Mouse (Mus musculus) CH12.LX (cell line): ENCODE measurements around the gene Faap24. TPM values are rescaled to one million over a fixed set of nuclear protein-coding genes. Genes with fewer than 3 reads are reported as not detected.

ENCODE experiments used
- DNase-seq: peaks from one replicate; pipeline ENCODE4 v3.0.0-alpha.2; 2013; ENCODE audit errors: extremely low read depth
- H3K27ac ChIP-seq: 2 replicates; pipeline ENCODE4 v1.5.1; 2012; ENCODE audit warnings: low read depth, mild to moderate bottlenecking, control low read depth, moderate library complexity; ENCODE audit not compliant: insufficient read depth
- H3K27me3 ChIP-seq: replicated peaks from 2 replicates; pipeline ENCODE3; 2012; ENCODE audit warnings: inconsistent platforms
- H3K36me3 ChIP-seq, 2 experiments: replicated peaks in 1 of 2; 2 replicates each; pipeline versions ENCODE3 to v1.6.1; 2012; ENCODE audit warnings: inconsistent platforms in 1 of 2, low read length in 1 of 2, mild to moderate bottlenecking in 1 of 2, mixed read lengths in 1 of 2, moderate library complexity in 1 of 2; ENCODE audit not compliant: control insufficient read depth in 1 of 2, insufficient read depth in 1 of 2
- H3K4me1 ChIP-seq, 2 experiments: 2 replicates each; pipeline ENCODE4 v1.6.1; 2012; ENCODE audit warnings: inconsistent platforms in 1 of 2, moderate library complexity in 1 of 2; ENCODE audit not compliant: insufficient read depth in 2 of 2, control insufficient read depth in 1 of 2
- H3K4me2 ChIP-seq: 2 replicates; pipeline ENCODE4 v1.6.1; 2012; ENCODE audit warnings: low read depth, mild to moderate bottlenecking, control low read depth; ENCODE audit not compliant: poor library complexity, insufficient read depth, severe bottlenecking
- H3K4me3 ChIP-seq, 3 experiments: fragments of 150-350 bp in 1 of 3; sonication (generic) in 1 of 3; replicated peaks in 1 of 3; 2 replicates each; pipeline versions ENCODE3 to v1.5.1; 2011 to 2012; ENCODE audit warnings: low read depth in 2 of 3, low read length in 2 of 3, mild to moderate bottlenecking in 2 of 3, moderate library complexity in 2 of 3, control low read depth in 1 of 3, improper control_type of control experiment in 1 of 3, inconsistent platforms in 1 of 3, mixed read lengths in 1 of 3; ENCODE audit not compliant: poor library complexity in 1 of 3
- H3K79me2 ChIP-seq: replicated peaks from 2 replicates; pipeline ENCODE4 v1.6.1; 2012; ENCODE audit warnings: mild to moderate bottlenecking, moderate library complexity; ENCODE audit not compliant: control insufficient read depth, poor library complexity, insufficient read depth, severe bottlenecking; ENCODE audit errors: extremely low read depth
- H3K9ac ChIP-seq: 2 replicates; pipeline ENCODE4 v1.6.1; 2012; ENCODE audit warnings: low read depth, mild to moderate bottlenecking, control low read depth, moderate library complexity; ENCODE audit not compliant: insufficient read depth
- H3K9me3 ChIP-seq: replicated peaks from 2 replicates; pipeline ENCODE3; 2012; ENCODE audit warnings: low read length, inconsistent platforms, mixed read lengths
- CHD2 ChIP-seq: IDR thresholded peaks from 2 replicates; pipeline ENCODE4 v1.6.1; 2011; ENCODE audit warnings: low read length, improper control_type of control experiment
- HCFC1 ChIP-seq: IDR thresholded peaks from 2 replicates; pipeline ENCODE4 v1.6.1; 2012; ENCODE audit warnings: low read depth, mild to moderate bottlenecking, inconsistent platforms, low read length, improper control_type of control experiment
- IRF4 ChIP-seq: IDR thresholded peaks from 2 replicates; pipeline ENCODE4 v1.6.1; 2014; ENCODE audit warnings: low read depth, mild to moderate bottlenecking, inconsistent platforms, low read length, improper control_type of control experiment
- KAT2A ChIP-seq: IDR thresholded peaks from 2 replicates; pipeline ENCODE4 v1.6.1; 2012; ENCODE audit warnings: low read length, improper control_type of control experiment, inconsistent platforms; ENCODE audit not compliant: insufficient replicate concordance
- MEF2A ChIP-seq: IDR thresholded peaks from 2 replicates; pipeline ENCODE4 v1.6.1; 2014; ENCODE audit warnings: low read depth, mild to moderate bottlenecking, inconsistent platforms, low read length, improper control_type of control experiment, borderline replicate concordance
- MXI1 ChIP-seq: IDR thresholded peaks from 2 replicates; pipeline ENCODE4 v1.6.1; 2011; ENCODE audit warnings: mild to moderate bottlenecking, low read depth, low read length, improper control_type of control experiment
- POLR2A ChIP-seq: IDR thresholded peaks from 2 replicates; pipeline ENCODE4 v1.6.1; 2011; ENCODE audit warnings: low read depth, mild to moderate bottlenecking, improper control_type of control experiment, low read length
- SIN3A ChIP-seq: IDR thresholded peaks from 2 replicates; pipeline ENCODE4 v1.6.1; 2012; ENCODE audit warnings: low read length, improper control_type of control experiment, inconsistent platforms
- TBP ChIP-seq: conservative IDR thresholded peaks from 2 replicates; pipeline ENCODE4 v1.6.1; 2011; ENCODE audit warnings: low read depth, low read length, improper control_type of control experiment
- dilution Hi-C: fragments of 300-500 bp; cut with MboI; formaldehyde crosslinking; loops from 2 replicates; pipeline ENCODE4 v1.14.3; 2020; ENCODE audit warnings: low sequenced_read_pairs; ENCODE audit not compliant: extremely low pct_unique_long_range_greater_than_20kb, extremely low pct_ligation_motif_present
- in situ Hi-C: fragments of 300-500 bp; cut with MboI; formaldehyde crosslinking; loops from 3 replicates; pipeline ENCODE4 v1.14.3; 2019; ENCODE audit warnings: low sequenced_read_pairs, low pct_ligation_motif_present, low pct_unique_long_range_greater_than_20kb, mixed read lengths
- polyA plus RNA-seq: library from polyadenylated mRNA; unstranded; fragments of >175 nt; gene quantifications from 2 replicates; pipeline ENCODE4 v1.2.1, GENCODE M21; 2012; ENCODE audit warnings: low read depth; ENCODE audit not compliant: insufficient read length
- total RNA-seq, 2 experiments: library from RNA; depleted of rRNA; stranded (reverse); fragments of 300-350 nt in 1 of 2; fragments of >200 nt in 1 of 2; gene quantifications; 2 replicates each; pipeline ENCODE4 v1.2.3; 2012 to 2014

The Faap24 gene
- total and polyA plus RNA-seq, 3 experiments, result 17.6 to 55.1 (median 23.1) TPM

DNA sequence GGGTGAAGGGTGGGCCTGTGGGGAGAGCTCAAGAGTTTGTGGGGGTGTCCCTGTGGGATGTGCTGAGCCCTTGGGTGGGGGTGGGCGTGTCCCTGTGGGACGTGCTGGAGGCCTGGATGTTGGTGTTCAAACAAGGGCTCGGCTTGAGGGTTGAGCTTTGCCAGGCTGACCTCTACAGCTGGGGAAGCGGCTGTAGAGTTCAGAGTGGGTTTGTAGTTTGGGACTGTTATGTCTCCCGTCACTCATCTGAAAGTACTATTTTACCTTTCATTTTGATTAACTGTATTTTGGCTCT is 20.0 kb upstream of the Faap24 start:
- no peak overlapping the region for H3K9ac ChIP-seq
- H3K27me3 ChIP-seq, result no peaks in the 10 kb centered on the region
- in situ Hi-C loops, result no loop called here
- peak overlapping the region in 1 of 3 experiments; percentile 37 for H3K4me3 ChIP-seq
- DNase-seq, result no peak
- H3K4me1 ChIP-seq, result peaks cover 2 to 38% of the 10 kb centered on the region in 2 experiments; a peak in 3 of 4 replicates
- no peak for TF ChIP-seq POLR2A
- no peak for TF ChIP-seq HCFC1
- no peak for TF ChIP-seq KAT2A
- TF ChIP-seq SIN3A, result no peak
- TF ChIP-seq MEF2A, result no peak
- TF ChIP-seq IRF4, result no peak
- H3K9me3 ChIP-seq, result no peaks in the 10 kb centered on the region
- dilution Hi-C loops, result no loop called here
- no peaks in the 10 kb centered on the region for H3K79me2 ChIP-seq
- H3K36me3 ChIP-seq, result peaks cover 18 to 58% of the 10 kb centered on the region in 2 experiments
- no peak overlapping the region for H3K27ac ChIP-seq
- H3K4me2 ChIP-seq, result no peak overlapping the region

DNA sequence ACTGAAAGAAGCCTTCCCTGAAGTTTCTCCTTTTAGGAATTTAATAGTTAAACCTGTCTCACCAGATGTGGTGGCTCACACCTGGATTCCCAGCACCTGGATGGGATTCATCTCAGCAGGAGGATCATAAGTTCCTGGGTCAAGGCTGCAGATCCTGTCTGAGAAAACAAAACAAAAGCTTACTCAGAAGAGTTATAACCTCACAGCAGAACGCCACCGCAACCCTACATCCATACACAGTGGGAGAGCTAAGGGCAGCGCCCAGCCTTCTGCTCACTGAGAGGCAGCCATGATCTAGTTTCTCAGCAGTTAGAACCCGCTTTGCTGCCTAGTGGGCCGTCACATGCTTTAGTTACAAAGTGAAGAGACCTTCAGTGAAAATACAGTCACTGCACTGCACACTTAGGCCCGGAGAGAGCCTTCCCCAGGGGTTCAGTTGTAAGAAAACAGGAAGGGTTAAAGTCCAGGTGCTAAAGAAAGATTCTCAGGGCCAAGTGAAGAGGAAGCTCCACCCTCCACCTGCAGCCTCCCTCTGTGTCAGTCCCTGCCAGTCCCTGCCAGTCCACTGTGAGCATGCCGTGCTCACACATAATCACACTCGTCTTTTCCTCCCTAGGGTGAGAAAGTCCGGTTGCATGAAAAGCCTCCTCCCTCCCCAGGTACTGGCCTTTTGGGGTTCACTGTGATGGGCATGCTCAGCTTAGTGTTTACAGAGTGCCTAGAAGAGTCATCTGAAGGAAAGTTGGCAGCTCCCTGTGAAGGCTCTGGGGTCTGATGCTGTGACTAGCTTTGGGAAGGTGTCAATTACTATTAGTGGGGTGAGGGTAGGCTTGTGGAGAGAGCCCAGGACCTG is 19.4 kb upstream of the Faap24 start:
- in situ Hi-C loops (no loop called here), dilution Hi-C loops (no loop called here)
- DNase-seq, result peak; percentile 61
- Histone ChIP-seq H3K27ac (no peak overlapping the region), H3K36me3 (peaks cover 15 to 55% of the 10 kb centered on the region in 2 experiments), H3K27me3 (no peaks in the 10 kb centered on the region), H3K4me3 (peak overlapping the region in 1 of 3 experiments; percentile 37), H3K9ac (no peak overlapping the region), H3K79me2 (no peaks in the 10 kb centered on the region), H3K4me1 (peaks cover 2 to 35% of the 10 kb centered on the region in 2 experiments; a peak in 3 of 4 replicates), H3K9me3 (no peaks in the 10 kb centered on the region), H3K4me2 (no peak overlapping the region)
- TF ChIP-seq MXI1 (no peak), HCFC1 (no peak)

DNA sequence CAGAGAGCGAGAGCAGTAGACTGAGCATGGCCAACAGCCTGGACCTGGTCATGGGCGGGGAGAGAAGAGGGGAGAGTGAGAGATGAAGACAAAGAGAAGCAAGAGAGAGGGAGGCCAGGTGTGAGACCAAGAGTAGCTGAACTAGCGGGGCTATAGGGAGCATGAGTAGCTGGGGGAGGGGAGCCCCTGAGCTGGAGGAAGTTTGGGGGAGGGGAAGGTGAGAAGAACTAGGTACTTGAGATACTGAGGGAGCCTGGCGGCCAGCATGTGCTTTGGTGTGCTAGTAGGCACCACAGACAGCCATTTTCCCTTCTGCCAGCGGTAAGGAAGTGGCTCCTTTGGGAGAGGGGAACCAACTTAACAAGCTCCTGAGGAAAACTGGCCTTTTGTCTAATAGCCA is 18.6 kb upstream of the Faap24 start:
- H3K79me2 ChIP-seq, result no peaks in the 10 kb centered on the region
- peak; percentile 54 for DNase-seq
- in situ Hi-C loops, result no loop called here
- no peaks in the 10 kb centered on the region for H3K27me3 ChIP-seq
- no peaks in the 10 kb centered on the region for H3K9me3 ChIP-seq
- dilution Hi-C loops, result no loop called here
- no peak overlapping the region for H3K4me3 ChIP-seq
- no peak for TF ChIP-seq TBP
- TF ChIP-seq CHD2, result peak; percentile 63
- TF ChIP-seq, all 38 proteins: peak for 1
- peaks cover 17 to 54% of the 10 kb centered on the region in 2 experiments for H3K36me3 ChIP-seq
- no peak overlapping the region for H3K4me2 ChIP-seq
- H3K4me1 ChIP-seq, result peaks cover 2 to 32% of the 10 kb centered on the region in 2 experiments; a peak in 3 of 4 replicates
- no peak overlapping the region for H3K27ac ChIP-seq
- H3K9ac ChIP-seq, result no peak overlapping the region
